Mouse (Mus musculus): Measurements from ENCODE around the gene AC141477.1.

The AC141477.1 gene

GRCm38 (mm10) chr10:76445996-76446681 lies 5.9 kb upstream of the AC141477.1 start:
- Histone ChIP-seq H3K36me3 (ENCODE audit: control insufficient read depth, insufficient read depth, low read length, poor library complexity, severe bottlenecking) (no peaks in the 10 kb centered on the region), H3K27me3 (ENCODE audit: control insufficient read depth, insufficient read depth, low read length, poor library complexity, severe bottlenecking) (no peaks in the 10 kb centered on the region)
- no peak for DNase-seq (ENCODE audit: low read depth, low spot score)

DNA sequence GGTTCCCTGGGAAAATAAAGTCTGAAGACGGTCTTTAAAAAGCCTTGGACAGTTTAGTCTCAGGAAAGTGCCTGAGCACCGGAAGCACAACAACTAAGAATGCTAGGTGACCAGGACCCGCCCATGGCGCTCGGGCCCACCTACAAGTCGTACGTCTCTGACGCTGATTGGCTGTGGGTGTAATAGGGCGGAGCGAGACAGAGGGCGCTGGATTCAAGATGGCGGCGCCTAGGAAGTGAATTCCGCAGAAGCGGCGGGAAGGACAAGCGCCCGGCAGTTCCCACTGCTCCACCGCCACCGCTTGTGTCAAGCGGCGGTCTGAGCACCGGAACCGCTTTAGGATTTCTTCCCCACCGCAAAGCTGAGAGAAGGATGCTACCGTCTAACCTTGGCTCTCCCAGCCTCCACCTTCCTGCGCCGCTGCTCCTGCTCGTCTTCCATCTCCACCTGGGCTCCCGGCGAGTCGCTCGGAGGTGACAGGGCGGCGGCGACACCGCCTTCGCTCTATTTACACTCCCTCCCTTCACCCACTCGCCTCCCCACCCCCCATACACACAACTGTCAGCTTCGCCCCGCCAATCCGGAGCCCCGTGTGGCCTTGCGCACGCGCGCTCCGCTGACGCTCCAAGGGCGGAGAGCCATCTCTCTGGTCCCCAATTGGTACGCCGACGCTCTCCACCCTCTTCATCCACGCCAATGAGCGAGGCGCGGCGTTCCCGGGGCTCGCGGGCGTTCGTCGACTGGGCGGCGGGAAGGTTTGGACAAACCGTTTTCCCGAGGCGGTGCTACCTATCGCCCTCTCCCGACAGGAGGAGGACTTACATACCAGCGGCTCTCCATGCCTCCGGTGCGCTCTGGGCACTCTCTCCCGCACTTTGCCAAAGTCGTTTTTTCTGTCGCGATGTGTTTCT lies 2.2 kb upstream of the AC141477.1 start, which contains the start of gene Pcnt:
TSS of gene Pcnt (minus strand) at position 609 of the 911 bp plus-strand sequence.
- DNase-seq (ENCODE audit: low read depth, low spot score): peak; percentile 98
- H3K27me3 ChIP-seq (ENCODE audit: control insufficient read depth, insufficient read depth, low read length, poor library complexity, severe bottlenecking): no peaks in the 10 kb centered on the region
- H3K36me3 ChIP-seq (ENCODE audit: control insufficient read depth, insufficient read depth, low read length, poor library complexity, severe bottlenecking): peaks cover 2% of the 10 kb centered on the region; the same call in 1 of the 2 replicates

DNA sequence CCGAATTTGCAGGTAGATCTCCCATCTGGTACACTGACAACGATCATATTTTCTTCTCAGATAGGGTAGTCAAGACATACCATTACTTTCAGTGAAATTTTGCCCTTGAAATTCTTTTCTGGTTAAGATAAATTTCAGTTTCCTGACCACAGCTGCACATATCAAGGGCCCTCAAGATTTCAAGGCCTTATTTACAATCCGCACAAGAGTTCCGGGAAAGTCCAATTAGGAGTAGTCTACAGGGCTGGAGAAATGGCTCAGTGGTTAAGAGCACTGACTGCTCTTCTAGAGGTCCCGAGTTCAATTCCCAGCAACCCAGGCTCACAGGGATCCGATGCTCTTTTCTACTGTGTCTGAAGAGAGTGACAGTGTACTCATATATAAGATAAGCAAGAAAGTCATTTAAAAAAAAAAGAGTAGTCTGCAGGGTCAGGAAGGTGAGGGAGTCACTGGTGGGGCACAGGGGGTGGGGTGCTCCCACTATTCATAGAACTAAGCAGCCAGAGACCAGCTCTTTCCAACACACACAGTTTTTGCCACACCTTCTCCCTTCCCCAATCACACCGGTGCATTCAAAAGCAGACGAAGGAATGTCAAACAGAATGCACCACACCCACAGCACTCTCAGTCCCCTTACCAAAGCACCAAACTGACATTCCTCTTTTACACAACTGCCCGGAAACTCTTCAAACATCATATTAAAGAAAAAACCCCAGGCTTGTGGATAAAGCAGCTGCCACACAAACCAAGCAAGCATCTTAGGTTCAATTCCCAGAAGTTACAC lies 945 bp downstream of the AC141477.1 start:
- no peaks in the 10 kb centered on the region for H3K27me3 ChIP-seq (ENCODE audit: control insufficient read depth, insufficient read depth, low read length, poor library complexity, severe bottlenecking)
- peaks cover 7% of the 10 kb centered on the region; the same call in 1 of the 2 replicates for H3K36me3 ChIP-seq (ENCODE audit: control insufficient read depth, insufficient read depth, low read length, poor library complexity, severe bottlenecking)
- no peak for DNase-seq (ENCODE audit: low read depth, low spot score)

DNA sequence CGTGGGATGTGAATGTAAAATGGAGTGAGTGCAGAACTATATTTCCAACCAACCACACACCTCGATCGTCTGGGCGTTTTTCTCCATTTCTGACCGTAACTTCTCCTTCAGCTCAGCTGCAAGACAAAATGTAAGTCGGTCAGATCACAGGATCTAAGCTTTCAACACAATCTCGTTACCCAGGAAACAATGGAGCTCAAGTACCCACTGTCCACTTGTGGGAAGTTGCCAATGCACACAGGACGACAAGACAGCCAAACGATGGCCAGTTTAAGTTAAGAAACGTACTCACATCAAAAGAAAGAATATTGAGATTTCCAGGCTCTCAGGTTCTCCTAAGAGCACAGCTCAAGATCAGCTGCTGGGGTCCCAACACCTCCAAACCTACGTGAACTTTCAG lies 6.3 kb downstream of the AC141477.1 start:
- peaks cover 20% of the 10 kb centered on the region for H3K36me3 ChIP-seq (ENCODE audit: control insufficient read depth, insufficient read depth, low read length, poor library complexity, severe bottlenecking)
- no peaks in the 10 kb centered on the region for H3K27me3 ChIP-seq (ENCODE audit: control insufficient read depth, insufficient read depth, low read length, poor library complexity, severe bottlenecking)
- DNase-seq (ENCODE audit: low read depth, low spot score): no peak

- H3K36me3 ChIP-seq (ENCODE audit: control insufficient read depth, insufficient read depth, low read length, poor library complexity, severe bottlenecking): peaks cover 14% of the 10 kb centered on the region
- H3K27me3 ChIP-seq (ENCODE audit: control insufficient read depth, insufficient read depth, low read length, poor library complexity, severe bottlenecking): no peaks in the 10 kb centered on the region
- DNase-seq (ENCODE audit: low read depth, low spot score): no peak
Measured at GRCm38 (mm10) chr10:76425674-76426073, 14.6 kb downstream of the AC141477.1 start.

DNA sequence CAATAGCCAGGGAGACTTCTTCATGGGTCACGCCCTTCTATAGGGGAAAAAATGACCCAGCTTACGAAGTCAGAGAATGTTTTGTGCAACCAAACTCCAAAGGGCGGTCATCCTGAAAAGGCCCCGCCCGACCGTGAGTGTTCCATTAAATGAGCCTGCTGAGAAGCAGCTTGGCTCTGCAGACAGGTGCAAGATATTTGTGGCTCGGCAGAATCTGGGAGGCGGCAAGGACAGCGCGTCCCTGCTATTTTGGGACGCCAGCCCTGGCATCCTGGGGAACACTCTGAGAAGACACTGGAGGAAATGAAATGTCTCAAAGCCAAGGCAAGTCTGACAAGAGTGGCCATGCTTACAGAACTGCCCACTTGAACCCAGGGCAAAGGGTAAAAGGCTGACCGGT lies 23.4 kb downstream of the AC141477.1 start:
- no peaks in the 10 kb centered on the region for H3K27me3 ChIP-seq (ENCODE audit: control insufficient read depth, insufficient read depth, low read length, poor library complexity, severe bottlenecking)
- DNase-seq (ENCODE audit: low read depth, low spot score): no peak
- H3K36me3 ChIP-seq (ENCODE audit: control insufficient read depth, insufficient read depth, low read length, poor library complexity, severe bottlenecking): peaks cover 5% of the 10 kb centered on the region

- Histone ChIP-seq H3K36me3 (ENCODE audit: control insufficient read depth, insufficient read depth, low read length, poor library complexity, severe bottlenecking) (peaks cover 13% of the 10 kb centered on the region), H3K27me3 (ENCODE audit: control insufficient read depth, insufficient read depth, low read length, poor library complexity, severe bottlenecking) (no peaks in the 10 kb centered on the region)
- DNase-seq (ENCODE audit: low read depth, low spot score): no peak
Measured at GRCm38 (mm10) chr10:76408520-76408919, 31.7 kb downstream of the AC141477.1 start.

GRCm38 (mm10) chr10:76392596-76392995 lies 47.6 kb downstream of the AC141477.1 start:
- Histone ChIP-seq H3K27me3 (ENCODE audit: control insufficient read depth, insufficient read depth, low read length, poor library complexity, severe bottlenecking) (no peaks in the 10 kb centered on the region), H3K36me3 (ENCODE audit: control insufficient read depth, insufficient read depth, low read length, poor library complexity, severe bottlenecking) (peaks cover 10% of the 10 kb centered on the region; the same call in 1 of the 2 replicates)
- no peak for DNase-seq (ENCODE audit: low read depth, low spot score)

- DNase-seq (ENCODE audit: low read depth, low spot score): peak; percentile 59
- Histone ChIP-seq H3K36me3 (ENCODE audit: control insufficient read depth, insufficient read depth, low read length, poor library complexity, severe bottlenecking) (peaks cover 10% of the 10 kb centered on the region; the same call in 1 of the 2 replicates), H3K27me3 (ENCODE audit: control insufficient read depth, insufficient read depth, low read length, poor library complexity, severe bottlenecking) (no peaks in the 10 kb centered on the region)
Measured at GRCm38 (mm10) chr10:76391786-76392185, 48.5 kb downstream of the AC141477.1 start.

- peaks cover 10% of the 10 kb centered on the region; the same call in 1 of the 2 replicates for H3K36me3 ChIP-seq (ENCODE audit: control insufficient read depth, insufficient read depth, low read length, poor library complexity, severe bottlenecking)
- DNase-seq (ENCODE audit: low read depth, low spot score): no peak
- no peaks in the 10 kb centered on the region for H3K27me3 ChIP-seq (ENCODE audit: control insufficient read depth, insufficient read depth, low read length, poor library complexity, severe bottlenecking)
Measured at GRCm38 (mm10) chr10:76391166-76391565, 49.1 kb downstream of the AC141477.1 start.
